Mouse (Mus musculus) layer of hippocampus, postnatal 36 days (tissue): ENCODE results near the gene E130208F15Rik. TPM values are rescaled to one million over a fixed set of nuclear protein-coding genes. Genes with fewer than 3 reads are reported as not detected.

Experiments
- DNase-seq, 2 experiments: peaks; one replicate each; pipeline ENCODE4 v3.0.0; 2022
- total RNA-seq, 2 experiments: library from RNA; stranded (reverse); gene quantifications; 2 replicates each; pipeline ENCODE4 v1.2.3; 2021

The E130208F15Rik gene
- total RNA-seq, 2 experiments from 2014 or later: 0.28 to 0.40 TPM

GRCm38 (mm10) chr7:30335688-30336087 lies 14.1 kb downstream of the E130208F15Rik start:
- DNase-seq: no peak

DNA sequence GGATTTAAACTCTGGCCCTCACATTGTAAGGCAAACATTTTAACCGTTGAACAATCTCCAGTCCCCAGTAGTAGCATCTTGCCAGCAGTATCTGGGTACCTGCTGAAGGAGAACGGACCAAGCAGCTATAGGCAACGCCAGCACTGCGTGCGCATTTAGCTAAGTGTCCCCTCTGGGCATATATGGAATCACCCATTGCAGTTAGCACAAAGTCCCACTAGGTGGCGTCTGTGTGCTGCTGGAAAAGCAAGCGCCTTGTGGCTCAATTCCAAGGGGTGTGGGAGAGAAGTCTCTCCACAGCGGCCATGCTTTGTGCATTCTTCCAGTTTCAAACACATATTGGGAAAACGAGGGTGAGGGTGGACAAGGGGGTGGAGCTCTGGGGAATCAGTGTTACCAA lies 14.8 kb downstream of the E130208F15Rik start:
- peak; percentile 82 to 85 for DNase-seq

DNA sequence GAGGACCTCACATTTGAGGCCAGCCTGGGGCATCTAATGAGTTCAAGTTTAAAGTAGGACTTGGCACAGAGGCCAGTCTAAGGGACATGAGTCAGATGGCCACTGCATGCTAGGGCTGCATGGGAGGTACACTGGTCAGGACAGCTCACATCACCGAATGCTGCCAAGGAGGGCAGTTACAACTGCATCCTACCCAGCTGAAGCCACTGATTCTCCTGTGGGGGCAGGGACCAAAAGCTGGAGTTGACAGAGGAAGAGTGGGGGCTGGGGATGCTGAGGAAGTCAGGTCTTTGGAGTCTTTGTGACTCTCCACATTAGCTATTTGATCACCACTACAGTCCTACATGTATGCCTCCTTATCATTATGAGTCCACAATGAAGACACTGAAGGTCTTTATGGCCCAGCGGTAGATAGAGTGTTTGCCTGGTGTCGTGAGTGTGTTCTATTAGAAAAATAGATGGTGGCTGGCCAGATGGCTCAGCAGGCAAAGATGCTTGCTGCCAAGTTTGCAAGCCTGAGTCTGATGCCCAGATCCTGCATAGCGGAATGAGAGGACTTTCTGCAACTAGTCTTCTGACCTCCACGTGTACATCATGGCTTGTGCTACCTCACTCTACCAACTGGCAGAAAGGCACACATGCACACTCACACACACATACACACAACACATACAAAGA lies 18.0 kb downstream of the E130208F15Rik start:
- DNase-seq: no peak

- DNase-seq: no peak
Measured at GRCm38 (mm10) chr7:30346635-30347379, 25.3 kb downstream of the E130208F15Rik start.

DNA sequence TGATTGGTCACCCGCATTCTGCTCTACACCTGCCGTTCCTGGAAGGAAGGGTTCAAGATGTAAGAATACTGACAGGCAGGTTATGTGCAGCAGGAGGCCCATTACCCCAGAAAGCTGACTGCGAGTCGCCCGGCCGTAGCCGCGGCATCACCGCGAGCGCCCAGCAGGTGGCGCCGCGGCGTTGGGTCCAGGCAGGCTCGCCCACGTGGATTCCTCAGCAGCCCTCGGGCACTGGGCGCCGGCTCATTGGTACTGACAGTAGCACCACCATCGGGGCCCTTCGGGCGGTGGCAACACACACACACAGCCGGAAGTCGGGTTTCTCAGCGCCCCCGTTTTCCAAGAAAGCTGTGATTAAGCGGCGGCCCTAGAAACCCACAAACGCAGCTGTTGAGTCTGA lies 26.3 kb downstream of the E130208F15Rik start:
- DNase-seq: peak; percentile 62 to 72

DNA sequence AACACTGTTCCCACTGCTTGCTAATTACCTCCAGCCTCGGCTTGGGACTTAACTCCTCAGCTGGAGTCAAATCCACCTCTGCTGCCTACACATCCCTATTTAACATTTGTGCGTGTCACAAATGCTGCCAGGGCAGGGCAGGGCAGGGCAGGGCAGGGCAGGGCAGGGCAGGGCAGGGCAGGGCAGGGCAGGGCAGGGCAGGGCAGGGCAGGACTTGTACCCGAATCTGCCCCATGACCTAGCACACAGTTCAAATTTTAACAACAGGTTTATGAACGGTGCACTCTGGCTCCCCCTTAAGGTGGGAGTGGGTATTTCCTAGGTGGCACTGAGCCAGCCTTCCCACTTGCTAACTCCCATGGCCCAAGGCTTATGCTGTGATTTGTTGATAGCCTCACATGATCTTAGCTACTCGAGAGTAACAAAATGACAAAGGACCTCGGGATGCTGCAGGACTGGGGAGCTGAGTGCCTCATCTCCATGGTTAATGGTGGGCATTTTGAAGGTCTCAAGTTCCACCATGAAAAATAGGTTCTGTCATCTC lies 31.8 kb downstream of the E130208F15Rik start:
- peak; percentile 59 to 66 for DNase-seq

GRCm38 (mm10) chr7:30354059-30354458 lies 32.5 kb downstream of the E130208F15Rik start:
- no peak for DNase-seq

DNA sequence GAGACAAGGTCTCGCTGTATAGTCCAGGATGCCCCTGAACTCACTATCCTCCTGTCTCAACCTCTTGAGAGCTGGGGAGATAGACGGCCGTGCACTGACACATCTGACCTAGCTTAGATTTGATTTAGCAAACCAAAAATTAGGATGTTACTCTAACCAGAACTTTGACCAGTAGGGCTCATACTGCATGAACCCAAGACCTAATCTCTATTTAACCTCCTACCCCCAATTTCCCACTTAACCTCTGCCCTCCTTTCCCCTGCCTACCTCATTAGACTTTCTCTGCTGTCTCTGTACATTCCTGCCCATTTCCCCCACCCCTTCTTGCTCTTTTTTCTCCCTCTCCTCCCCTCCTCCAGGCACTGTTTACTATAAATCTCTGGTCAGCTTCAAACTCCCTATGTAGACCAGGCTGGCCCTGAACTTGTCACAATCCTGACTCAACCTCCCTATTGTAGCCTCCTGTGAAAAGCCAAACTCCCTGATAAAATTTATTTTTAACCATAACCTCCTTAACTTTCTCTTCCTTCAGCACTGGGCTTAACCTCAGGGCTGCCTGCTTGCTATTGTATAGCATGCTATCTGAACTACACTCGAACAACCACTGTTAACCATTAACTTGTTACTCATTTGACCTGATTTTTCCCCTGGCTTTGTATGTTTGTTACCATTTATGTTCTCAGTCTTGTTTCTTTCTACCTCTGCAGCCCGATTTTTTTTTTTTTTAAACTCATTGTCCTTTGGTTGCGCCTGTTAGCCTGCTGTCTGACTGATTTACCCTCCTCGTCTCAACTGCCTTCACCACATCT lies 37.0 kb downstream of the E130208F15Rik start:
- DNase-seq: no peak

DNA sequence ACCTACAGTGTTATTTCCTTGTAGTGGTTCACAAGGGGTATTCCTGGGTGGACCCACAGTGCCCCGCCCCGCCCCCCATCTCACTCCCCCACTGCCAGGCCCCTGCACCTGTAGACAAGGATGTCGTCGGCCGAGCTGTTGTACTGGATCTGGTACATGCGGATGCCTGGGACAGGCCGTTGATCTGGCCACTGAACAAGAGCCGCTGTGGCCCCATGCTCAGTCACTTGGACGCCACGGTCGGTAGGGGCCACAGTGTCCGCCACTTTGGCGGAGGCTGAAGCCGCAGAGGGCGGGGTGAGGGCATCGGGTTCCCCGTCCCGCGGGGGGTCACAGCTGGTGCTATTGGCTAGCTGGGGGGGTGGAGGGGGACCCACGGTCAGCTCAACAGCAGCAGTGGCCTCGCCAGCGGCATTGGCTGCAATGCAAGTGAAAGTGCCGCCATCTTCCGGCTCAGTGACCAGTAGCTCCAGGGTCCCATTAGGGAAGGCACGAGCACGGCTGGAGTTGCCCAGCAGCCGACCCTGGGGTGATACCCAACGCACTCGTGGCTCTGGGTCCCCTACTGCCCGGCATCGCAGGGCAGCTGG lies 37.8 kb downstream of the E130208F15Rik start:
- no peak for DNase-seq

GRCm38 (mm10) chr7:30360028-30360427 lies 38.5 kb downstream of the E130208F15Rik start:
- no peak for DNase-seq

GRCm38 (mm10) chr7:30362652-30363343 lies 41.3 kb downstream of the E130208F15Rik start, which contains the start of gene Lrfn3:
Gene Lrfn3 (minus strand): TSS chr7:30362772.
- DNase-seq: peak in 1 of 2 experiments; percentile 61

- DNase-seq: no peak
Measured at GRCm38 (mm10) chr7:30363344-30363738, 41.8 kb downstream of the E130208F15Rik start.

- DNase-seq: no peak
Measured at GRCm38 (mm10) chr7:30367466-30367865, 45.9 kb downstream of the E130208F15Rik start.

Other genes starting within 250 kb of the E130208F15Rik start
- gene Zfp82, start 248.8 kb upstream of the E130208F15Rik start, total RNA-seq: 1 to 10 TPM; 3.7 to 4.2 TPM
- under 1 TPM in 1 of 2 experiments, not detected in 1; 0.97 TPM for gene Gm26920, start 231.3 kb upstream of the E130208F15Rik start, total RNA-seq
- 1 to 10 TPM; 6.4 to 8.0 TPM for gene Zfp566, start 231.2 kb upstream of the E130208F15Rik start, total RNA-seq
- gene Zfp260, start 227.0 kb upstream of the E130208F15Rik start, total RNA-seq: 10 to 100 TPM; 76.8 to 83.7 TPM
- gene Zfp382, start 199.8 kb upstream of the E130208F15Rik start, total RNA-seq: 10 to 100 TPM; 31.8 to 35.0 TPM
- gene Zfp146, start 152.0 kb upstream of the E130208F15Rik start, total RNA-seq: 10 to 100 TPM; 53.8 to 54.8 TPM
- 1 to 10 TPM; 3.7 to 5.0 TPM for gene Cox7a1, start 137.6 kb upstream of the E130208F15Rik start, total RNA-seq
- gene Capns1, start 122.9 kb upstream of the E130208F15Rik start, total RNA-seq: 100 to 1,000 TPM; 207 to 234 TPM
- gene Polr2i, start 89.8 kb upstream of the E130208F15Rik start, total RNA-seq: 10 to 100 TPM; 53.1 to 65.2 TPM
- 100 to 1,000 TPM; 118 to 127 TPM for gene Tbcb, start 89.5 kb upstream of the E130208F15Rik start, total RNA-seq
- not detected for gene Ovol3, start 86.0 kb upstream of the E130208F15Rik start, total RNA-seq
- gene Thap8, start 41.6 kb upstream of the E130208F15Rik start, total RNA-seq: under 1 TPM; 0.27 to 0.28 TPM
- gene Wdr62, start 41.3 kb upstream of the E130208F15Rik start, total RNA-seq: 1 to 10 TPM in 1 of 2 experiments, under 1 TPM in 1; 0.94 to 2.1 TPM
- 100 to 1,000 TPM; 454 to 456 TPM for gene Clip3, start 30.0 kb upstream of the E130208F15Rik start, total RNA-seq
- gene Alkbh6, start 13.0 kb upstream of the E130208F15Rik start, total RNA-seq: 10 to 100 TPM; 54.2 to 57.2 TPM
- 10 to 100 TPM; 10.5 to 12.7 TPM for gene Syne4, start 6.9 kb upstream of the E130208F15Rik start, total RNA-seq
- gene Sdhaf1, start 2.2 kb downstream of the E130208F15Rik start, total RNA-seq: 1 to 10 TPM; 6.6 to 7.4 TPM
- gene Lrfn3, start 41.0 kb downstream of the E130208F15Rik start, total RNA-seq: 10 to 100 TPM; 29.3 to 30.7 TPM
- gene Tyrobp, start 92.0 kb downstream of the E130208F15Rik start, total RNA-seq: 10 to 100 TPM; 27.4 to 30.2 TPM
- gene Hcst, start 98.1 kb downstream of the E130208F15Rik start, total RNA-seq: not detected
- 1 to 10 TPM; 3.1 to 3.4 TPM for gene Nfkbid, start 100.0 kb downstream of the E130208F15Rik start, total RNA-seq
- gene Aplp1, start 123.8 kb downstream of the E130208F15Rik start, total RNA-seq: 1,000 to 10,000 TPM; 1,244 to 1,325 TPM
- gene Kirrel2, start 135.9 kb downstream of the E130208F15Rik start, total RNA-seq: 10 to 100 TPM; 12.3 to 21.0 TPM
- gene Nphs1, start 136.6 kb downstream of the E130208F15Rik start, total RNA-seq: 1 to 10 TPM; 1.2 TPM
- gene Prodh2, start 171.9 kb downstream of the E130208F15Rik start, total RNA-seq: under 1 TPM in 1 of 2 experiments, not detected in 1; 0.73 TPM
- 100 to 1,000 TPM; 104 to 111 TPM for gene Arhgap33, start 213.3 kb downstream of the E130208F15Rik start, total RNA-seq
- gene Hspb6, start 230.4 kb downstream of the E130208F15Rik start, total RNA-seq: 1 to 10 TPM; 3.3 to 3.7 TPM
- gene Proser3, start 230.6 kb downstream of the E130208F15Rik start, total RNA-seq: 1 to 10 TPM; 5.7 to 6.9 TPM
- gene Lin37, start 238.1 kb downstream of the E130208F15Rik start, total RNA-seq: 10 to 100 TPM; 46.4 to 50.1 TPM
- 10 to 100 TPM; 69.0 to 72.2 TPM for gene U2af1l4, start 241.6 kb downstream of the E130208F15Rik start, total RNA-seq
- gene Gm49396, start 241.6 kb downstream of the E130208F15Rik start, total RNA-seq: 10 to 100 TPM; 10.9 to 11.1 TPM
- gene Psenen, start 241.9 kb downstream of the E130208F15Rik start, total RNA-seq: 10 to 100 TPM; 79.8 to 92.4 TPM
- gene Igflr1, start 243.7 kb downstream of the E130208F15Rik start, total RNA-seq: 1 to 10 TPM; 5.5 to 7.0 TPM